Mouse (Mus musculus) liver, adult (tissue): ENCODE results near the gene Chrm3.

ENCODE experiments used
- GATA4 ChIP-seq: IDR thresholded peaks from 2 replicates; pipeline ENCODE4 v1.6.1; 2014; ENCODE audit warnings: mild to moderate bottlenecking, low read length; ENCODE audit not compliant: insufficient replicate concordance

The Chrm3 gene

DNA sequence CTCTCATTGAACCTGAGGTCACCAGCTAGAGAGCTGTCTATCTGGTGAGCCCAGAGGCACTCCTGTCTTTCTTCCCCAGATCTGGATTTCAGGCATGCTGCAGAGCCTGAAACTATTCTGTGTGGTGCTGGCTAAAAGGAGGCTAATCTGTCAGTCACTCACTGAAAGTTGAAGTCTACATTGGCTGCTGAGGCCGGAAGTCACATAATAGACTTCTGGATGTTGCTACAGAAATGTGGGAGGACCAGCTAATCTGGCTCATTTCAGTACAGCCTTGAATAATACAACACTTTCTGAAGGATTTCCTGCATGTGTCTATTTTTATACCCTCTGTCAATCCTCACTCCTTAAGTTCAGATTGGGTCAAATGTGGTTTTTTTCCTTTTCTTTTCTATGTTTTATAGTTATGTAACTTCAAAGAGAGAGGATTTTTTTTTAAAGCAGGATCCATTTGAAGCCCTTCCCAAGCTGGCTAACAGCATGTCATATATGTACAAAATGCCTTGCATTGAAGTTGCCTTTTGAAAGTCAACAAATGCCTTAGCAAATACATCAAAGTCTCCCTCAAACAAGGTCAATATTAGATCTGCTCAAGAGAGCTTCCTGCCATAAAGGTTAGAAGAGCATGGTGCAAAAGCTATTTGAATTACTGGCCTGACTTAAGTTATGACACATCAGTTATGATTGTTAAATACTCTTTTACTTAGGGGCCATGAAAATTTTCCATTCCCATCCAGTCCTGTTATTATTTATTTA is 116.2 kb downstream of the Chrm3 start:
- TF ChIP-seq GATA4, result no peak

DNA sequence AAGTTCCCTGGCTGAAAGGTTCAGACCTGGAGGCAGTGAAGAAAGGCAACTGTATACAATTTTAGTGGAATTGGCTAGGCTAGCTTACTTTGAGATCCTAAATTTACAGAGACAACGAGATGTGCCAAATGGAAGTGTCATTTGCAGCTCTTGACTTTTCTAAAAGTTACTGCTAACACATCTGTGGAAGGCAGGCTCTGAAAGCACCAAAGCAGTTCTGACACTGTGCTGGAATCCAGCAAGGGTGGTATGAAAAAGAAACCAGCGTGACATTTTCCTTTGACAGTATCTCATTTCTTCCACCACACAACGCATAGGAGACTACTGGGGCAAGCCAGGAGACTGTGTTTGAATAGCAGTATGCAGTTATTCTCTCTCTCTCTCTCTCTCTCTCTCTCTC is 120.4 kb downstream of the Chrm3 start:
- TF ChIP-seq GATA4, result no peak

DNA sequence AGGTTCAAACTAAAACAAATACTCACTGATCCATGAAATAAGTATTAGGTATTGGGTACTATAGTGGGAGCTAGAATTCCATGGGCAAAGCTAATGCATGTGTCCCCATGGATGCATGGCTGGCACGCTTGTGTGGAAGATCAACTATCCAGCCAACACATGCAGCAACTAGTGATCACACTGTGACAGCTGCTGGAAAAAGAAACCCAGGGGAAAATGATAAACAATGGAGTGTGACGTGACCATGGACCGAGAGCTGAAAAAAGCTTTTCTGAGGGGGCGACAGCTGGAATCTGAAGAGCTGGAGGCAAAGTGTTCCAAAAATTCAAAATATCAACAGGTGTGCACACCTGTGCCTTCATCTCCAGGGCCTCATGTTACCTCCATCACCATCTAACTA is 120.8 kb downstream of the Chrm3 start:
- no peak for TF ChIP-seq GATA4

DNA sequence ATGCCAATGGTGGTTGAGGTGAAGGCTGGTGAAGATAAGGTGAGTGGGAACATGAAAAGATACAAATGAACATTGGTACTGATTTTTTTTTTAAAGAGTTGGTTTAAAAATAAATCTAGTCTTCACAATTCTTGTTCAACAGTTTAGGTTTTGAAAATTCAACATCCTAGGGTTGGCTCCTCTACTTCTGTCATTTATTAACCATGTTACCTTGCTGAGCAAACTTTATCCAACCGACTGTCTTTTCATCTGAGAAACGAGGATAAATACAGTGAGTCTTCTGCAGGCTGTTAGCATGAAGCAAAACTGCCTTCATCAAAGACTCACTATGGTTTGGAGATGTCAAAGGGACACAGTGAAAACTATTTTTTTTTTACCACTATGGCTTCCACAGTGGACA is 123.0 kb downstream of the Chrm3 start:
- no peak for TF ChIP-seq GATA4

DNA sequence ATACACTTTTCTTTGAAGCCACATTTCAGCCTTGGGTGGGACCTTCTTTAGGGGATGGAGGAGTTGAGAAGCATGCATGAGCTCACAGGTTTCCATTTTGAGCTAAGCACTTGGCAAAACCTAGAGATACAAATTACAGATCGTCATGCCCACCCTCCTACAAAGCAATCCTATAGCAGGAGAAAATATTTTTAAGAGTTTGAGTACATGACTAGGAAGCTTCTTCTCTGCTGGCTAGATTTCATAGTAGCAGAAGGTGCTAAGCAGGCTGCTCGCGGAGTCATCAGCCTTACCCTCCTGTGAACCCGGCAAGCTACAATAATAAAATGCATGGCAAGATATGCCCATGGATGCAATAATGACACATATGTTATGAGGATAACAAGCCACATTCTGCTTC is 124.4 kb downstream of the Chrm3 start:
- no peak for TF ChIP-seq GATA4

DNA sequence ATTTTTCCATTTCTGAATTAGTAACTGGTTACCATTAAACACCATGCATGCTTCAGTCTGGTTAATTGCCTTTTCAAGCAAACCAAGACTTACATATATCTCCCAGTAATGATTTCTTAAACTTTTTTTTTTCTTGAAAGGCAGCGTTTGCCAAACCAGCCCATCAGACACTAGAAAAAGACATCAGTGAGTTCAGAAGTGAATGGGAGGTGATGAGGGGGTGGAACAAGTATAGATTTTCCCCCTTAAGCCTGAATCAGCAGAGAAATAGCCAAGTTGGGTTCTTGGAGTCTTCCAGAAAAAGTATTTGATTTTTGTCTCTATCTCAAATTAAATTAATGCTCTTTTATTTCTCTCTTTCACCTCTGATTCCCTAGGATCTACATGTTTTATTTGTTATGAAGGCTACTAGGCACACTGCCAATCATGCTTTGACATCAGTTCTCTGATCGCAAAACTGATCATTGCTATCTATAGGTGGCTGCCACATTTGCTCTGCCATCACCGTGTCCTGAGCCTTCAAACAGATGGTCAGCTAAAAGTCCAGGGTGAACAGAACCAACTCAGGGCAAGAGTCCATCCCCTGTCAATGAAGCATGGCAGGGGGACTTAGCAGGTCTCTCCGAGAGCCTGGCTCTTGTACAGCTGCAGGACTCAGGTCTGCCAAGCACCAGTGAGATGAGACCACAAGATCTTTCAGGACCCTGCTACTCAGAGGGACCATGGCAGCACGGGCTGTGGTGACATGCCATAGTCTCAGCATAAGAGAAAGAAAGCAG is 125.1 kb downstream of the Chrm3 start:
- TF ChIP-seq GATA4, result no peak

DNA sequence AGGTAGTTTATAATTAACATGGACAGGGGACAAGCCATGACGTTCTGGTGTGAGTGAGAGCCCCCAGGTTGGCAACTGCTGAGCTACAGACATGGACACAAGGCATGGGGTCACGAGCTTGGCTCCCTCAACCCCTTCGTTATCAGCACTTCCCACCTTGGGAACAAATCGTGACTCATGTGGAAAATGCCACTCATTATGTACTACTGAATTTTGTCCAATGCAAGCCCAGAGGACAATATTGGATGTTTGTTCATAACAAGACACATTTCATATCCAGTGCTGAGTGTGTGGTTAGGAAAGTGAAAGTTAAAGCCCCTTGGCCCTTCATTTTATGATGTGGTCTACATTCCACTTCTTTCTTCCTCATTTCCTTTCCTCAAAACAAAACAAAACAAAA is 140.2 kb downstream of the Chrm3 start:
- TF ChIP-seq GATA4, result no peak

DNA sequence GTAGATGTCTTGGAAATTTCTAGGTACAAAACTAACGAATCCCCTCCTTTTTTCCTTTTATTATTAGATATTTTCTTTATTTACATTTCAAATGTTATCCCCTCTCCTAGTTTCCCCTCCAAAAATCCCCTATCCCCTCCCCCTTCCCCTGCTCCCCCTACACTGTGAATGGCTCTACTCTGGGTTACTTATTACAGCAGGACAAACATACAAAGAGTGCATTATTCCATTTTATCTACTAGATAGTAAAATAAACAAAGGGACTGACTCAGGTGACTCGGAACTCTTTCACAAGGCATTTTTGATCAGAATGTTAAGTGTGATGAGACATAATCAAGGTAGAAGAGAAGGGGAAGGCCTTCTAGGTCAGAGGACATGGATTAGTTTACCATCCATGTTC is 148.5 kb downstream of the Chrm3 start:
- no peak for TF ChIP-seq GATA4

DNA sequence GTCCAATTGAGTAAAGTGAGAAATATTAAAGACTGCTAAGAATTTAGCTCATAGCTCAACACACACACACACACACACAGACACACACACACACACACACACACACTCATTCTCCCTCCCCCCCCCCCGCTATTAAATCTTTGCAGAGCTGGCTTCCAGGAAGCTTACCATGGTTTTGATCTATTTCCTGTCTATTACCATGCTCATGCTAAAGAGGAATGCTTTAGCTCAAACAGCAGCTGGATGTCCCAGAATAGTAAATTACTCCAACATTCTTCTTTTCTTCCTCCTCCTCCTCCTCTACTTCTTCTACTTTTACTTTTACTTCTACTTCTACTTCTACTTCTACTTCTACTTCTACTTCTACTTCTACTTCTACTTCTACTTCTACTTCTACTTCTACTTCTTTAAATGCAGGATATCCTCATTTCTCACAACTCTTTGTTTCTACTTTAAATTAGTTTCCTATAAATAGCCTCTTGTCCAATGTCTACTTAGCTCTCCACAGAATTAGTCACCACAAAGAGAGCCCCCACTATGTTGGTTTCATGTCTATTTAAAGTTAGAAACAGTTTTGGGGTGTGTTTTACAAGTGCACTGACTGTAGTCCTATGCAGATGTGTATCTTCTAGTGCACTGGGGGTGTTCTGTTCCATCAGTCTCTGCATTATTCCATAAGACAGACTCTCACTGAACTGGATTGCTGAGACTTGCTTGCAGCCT is 150.0 kb downstream of the Chrm3 start:
- no peak for TF ChIP-seq GATA4

DNA sequence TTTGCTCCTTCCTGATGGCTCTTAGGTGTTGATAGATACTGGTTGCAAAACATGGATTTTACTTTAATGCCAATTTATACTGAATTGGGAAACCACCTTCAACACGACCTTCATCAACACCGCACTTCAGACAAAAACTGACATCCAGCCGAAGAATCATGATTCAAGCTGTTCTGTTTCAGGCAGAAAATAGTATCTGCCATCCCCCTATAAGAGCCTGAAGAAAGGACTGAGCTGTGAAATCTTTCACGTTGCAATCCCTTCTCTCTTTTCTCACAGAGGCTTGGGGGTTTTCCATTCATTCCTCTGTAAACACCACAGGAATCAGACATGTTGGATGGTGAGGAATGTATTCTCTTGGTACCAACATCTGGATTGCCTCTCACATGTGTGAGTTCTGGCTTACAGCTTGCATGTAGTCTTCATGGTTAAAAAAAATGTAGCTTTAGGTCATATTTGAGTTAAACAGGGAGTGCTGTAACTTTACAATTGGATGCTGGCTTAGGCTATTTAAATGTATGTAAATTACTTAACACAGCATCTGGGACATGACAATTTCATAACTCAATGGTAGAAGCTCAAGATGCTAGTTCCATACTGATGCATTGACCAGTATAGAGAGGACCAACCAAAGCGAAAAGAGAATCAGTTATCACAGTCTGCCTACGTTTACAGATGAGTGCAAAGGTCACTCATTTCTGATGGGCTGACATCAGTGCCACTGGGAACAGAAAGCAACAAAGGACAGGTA is 161.3 kb downstream of the Chrm3 start:
- no peak for TF ChIP-seq GATA4

DNA sequence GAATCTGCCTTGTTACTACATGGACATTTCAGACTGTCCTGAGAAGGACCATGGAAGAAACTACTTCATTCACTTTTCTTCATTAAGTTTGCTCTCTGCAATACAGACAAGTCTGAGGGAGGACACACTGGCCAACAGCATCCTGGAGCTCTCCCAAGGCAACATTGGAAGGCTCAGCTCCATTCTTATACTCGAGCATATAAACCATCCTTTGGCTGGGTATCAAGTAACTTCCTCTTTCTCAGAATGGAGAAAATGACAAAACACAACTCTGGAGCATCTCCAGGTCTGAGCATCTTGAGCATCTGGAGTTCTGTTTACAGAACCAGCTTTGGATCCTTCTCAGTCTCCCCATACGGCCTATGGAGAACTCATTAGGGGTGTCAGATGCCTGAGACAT is 170.8 kb downstream of the Chrm3 start:
- no peak for TF ChIP-seq GATA4

DNA sequence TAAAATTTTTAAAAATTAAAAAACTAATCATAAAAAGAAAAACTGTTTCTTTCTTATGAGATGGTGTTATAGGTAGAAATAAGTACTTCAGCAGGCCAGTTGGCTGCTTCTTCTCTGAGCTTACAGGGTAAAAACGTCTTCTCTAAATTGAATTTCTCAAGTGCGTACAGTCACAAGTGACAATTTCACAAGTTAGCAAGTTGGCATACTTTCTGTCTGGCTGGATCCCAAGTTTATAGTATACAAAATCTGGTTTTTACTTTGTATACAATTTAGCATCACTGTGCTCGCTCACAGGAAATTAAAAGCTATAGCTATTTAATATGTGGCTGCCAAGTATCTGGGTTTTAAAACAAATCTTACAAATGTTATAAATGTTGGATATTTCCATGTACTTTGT is 172.7 kb downstream of the Chrm3 start:
- TF ChIP-seq GATA4, result no peak

DNA sequence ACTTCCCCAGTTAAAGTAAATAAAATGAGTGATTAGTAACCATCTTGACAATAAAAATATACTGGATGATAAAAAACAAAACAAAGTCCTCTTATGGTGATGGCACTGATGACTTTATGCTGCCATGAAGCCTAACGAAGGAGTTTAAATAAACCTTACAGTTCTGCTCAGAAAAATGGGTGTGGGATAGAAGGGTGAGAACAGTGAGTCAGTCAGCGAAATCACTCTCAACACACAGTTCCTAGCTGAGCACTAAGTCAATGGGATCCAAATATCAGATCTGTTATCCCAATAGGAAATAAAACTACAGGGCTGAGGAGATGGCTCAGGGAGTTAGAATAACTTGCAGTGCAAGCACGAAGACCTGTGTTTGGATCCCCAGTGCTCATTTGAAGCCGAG is 176.8 kb downstream of the Chrm3 start:
- no peak for TF ChIP-seq GATA4

DNA sequence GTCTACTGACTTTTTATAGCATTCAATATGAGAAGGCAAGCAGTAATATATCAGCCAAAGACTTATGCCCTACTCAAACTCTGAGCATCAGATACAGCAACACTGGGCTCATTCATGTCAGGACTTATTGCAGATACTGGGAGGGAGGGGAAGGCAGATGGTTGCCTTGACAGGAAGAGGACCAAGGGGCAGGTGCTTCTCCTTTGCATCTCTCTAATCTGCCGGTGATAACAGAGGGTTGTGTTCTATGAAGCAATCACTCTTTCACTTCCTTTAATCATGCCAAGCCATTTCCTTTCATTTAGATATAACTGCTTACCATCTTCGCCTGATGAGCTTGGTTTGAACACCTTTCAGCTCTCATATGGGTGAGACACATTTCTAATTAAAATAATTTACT is 177.9 kb downstream of the Chrm3 start:
- no peak for TF ChIP-seq GATA4

DNA sequence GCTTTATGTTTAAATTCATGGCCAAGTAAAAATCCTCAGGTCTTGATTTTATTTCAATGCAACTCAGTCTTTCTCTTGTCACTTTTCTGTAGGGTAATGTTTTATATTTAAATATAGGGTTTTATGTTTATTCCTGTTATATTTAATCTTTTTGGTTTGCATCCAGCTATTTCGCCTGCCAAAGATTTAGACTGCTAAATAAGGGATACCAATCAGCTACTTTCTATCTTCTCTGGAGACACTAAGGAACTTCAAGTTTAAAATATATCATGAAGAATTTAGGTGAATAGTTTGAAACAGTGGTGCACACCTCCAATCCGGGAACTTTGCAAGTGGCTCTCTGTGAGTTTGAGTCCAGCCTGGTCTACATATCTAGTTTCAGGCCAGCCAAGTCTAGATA is 190.1 kb downstream of the Chrm3 start:
- TF ChIP-seq GATA4, result no peak

DNA sequence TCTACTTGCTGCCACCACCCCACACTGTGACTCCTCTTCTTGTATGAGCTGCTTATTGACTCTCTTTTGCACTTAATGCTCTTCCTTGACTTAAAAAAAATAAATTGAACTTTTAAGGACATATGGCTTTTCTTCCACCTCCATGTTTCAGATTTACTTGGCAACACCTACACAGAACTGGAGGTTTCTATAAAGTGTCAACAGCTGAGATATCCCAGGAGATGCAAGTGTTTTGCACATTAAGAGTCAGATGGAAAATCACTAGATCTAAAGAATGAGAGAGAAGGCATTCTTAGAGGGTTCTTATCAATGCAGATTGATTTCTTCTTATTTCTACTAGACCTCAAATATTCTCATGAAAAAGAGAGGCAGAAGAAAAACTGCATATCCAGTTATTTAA is 197.3 kb downstream of the Chrm3 start:
- no peak for TF ChIP-seq GATA4

DNA sequence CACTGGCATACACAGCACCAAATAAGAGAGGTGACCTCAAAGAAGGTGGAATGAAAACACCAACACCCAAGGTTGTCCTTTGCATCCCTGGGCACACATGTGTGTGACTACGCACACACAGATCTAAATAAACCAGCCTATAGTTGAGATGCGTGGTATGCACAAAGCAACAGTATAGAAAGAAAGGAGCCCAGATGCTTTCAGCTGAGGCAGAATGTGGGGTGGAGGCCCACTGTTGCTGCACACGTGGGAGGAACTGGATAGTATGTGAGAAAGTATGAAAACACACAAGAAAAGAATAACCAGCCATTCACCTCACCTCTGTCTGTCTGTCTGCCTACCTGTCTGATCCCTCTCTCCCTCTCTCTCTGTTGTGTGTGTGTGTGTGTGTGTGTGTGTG is 203.2 kb downstream of the Chrm3 start:
- no peak for TF ChIP-seq GATA4
